Mouse (Mus musculus) layer of hippocampus, adult 9-10 months (tissue): Measurements from ENCODE around the gene Adcy9.
A peak's percentile ranks its signal among the peaks of the same experiment; 100 is the strongest.
"Not testable (repeated sequence)": the region's sequence is repeated elsewhere in the genome, so short reads cannot be mapped to it uniquely, and the experiment has no call there.

ENCODE experiments used
- DNase-seq: peaks from one replicate; pipeline ENCODE4 v3.0.0; 2022; ENCODE audit warnings: low spot score

Gene Adcy9

DNA sequence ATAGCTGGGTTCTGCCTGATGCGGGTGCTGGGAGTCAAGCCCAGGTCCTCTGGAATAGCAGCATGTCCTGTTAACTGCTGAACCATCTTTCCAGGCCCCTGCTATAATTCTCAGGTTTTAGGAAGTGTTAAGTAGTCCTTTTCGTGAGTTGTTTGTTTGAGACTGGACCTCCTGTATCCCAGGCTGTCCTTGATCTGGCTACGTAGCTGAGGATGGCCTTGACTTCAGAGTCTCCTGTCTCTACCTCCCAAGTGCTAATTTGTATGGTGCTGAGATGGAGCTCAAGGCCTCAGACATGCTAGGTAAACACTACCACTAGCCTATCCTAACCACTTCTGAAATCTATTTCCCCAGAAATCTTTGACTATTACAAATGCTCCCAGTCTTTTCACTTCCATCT lies 37.9 kb downstream of the Adcy9 start:
- DNase-seq, result no peak

DNA sequence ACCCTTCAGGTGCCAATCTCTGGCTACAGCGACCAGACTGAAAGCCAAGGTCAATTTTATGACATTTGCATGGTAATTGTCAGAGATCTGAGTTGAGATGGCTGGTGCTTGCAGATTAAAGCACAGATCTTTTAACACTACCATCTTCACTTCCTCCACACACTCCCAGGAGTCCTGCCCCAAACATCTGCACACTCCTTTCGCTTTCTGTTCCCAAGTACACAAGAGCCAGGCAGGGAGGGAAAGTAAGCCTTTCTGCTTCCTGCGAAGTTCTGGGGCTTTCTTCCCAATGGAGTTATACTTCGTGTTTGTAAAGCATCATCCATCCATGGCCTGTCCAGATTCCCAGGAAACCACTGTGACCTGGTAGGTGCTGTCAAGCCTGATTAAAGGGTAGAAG lies 38.8 kb downstream of the Adcy9 start:
- DNase-seq, result no peak

DNA sequence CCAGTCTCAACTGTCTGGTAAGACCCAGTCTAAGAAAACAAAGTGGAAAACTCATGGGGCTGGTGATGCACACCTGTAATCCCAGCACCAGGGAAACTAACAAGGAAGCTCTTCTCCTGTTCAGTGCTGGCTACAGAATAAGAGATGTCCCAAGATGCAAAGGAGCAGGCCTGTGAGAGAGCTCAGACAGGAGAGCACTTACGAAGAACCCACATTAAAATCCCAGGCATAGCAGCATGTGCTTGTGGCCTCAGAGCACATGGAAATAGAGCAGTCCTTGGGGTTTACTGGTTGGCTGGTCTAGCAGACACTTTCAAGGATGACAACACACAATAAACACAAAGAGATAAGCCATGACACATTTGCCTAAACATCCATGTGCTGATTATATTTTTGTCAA lies 41.5 kb downstream of the Adcy9 start:
- DNase-seq, result no peak

DNA sequence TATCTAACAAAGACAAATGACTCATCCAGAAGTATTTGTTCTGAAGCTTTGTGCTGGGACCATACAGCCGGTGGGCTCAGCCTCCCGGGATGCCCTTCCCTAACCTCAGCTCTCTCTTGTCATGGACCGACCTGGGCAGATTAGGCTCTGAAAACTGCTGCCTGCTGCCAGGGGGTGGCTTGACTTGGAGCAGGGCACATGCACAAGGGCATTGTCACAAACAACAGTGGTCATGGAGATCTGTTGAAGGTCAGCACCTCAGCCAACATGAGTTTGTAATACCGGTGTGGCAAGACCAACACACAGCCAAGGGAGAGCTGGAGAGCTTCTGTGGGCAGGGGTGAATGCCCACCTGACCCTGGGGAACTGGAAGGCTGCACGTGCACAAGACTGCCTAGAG lies 42.7 kb downstream of the Adcy9 start:
- DNase-seq, result no peak

DNA sequence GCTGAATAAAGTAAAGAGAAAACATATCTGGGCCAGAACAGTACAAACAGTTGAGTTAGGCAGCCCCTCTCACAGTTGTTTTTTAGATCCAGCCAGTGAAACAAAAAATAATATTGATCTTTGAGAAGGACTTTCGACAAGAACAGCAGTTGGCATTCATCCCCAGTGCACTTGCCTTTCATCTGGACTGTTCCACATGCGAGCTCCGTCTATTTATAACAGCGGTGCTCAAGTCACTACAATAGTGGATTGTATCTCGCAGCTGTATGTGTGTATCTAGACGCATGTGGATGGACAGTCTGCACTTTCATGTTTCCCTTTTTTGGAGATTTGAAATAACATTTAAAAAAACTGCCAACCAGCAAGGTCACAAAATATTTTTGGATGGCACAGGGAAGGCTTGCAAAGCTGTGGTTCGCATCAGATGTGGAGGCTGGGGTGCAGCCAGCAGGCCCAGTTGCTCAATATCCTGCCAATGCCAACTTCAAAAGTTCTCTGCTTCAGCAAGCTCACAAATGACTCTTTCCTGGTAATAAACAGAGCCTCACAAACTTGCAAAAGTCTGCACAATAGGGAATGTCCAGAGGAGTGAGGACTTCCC lies 45.4 kb downstream of the Adcy9 start:
- peak; percentile 54 for DNase-seq

DNA sequence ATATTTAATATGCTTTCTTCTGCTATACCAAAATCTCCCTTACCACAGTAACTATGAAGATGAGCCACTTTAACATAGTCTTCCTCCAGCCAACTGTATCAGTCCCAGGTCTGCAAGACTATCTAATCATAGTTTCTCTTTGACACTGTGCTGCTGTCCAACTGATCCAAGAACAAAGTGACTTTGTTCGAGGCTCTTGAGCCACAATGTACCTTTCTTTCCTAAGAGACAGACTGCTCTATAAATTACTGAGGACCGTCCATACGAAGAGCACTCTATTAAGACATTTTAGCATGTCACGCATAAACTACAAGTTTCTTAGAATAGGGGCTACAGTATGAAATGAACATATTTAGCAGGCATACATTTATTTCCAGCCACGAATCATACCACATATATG lies 46.0 kb downstream of the Adcy9 start:
- no peak for DNase-seq

DNA sequence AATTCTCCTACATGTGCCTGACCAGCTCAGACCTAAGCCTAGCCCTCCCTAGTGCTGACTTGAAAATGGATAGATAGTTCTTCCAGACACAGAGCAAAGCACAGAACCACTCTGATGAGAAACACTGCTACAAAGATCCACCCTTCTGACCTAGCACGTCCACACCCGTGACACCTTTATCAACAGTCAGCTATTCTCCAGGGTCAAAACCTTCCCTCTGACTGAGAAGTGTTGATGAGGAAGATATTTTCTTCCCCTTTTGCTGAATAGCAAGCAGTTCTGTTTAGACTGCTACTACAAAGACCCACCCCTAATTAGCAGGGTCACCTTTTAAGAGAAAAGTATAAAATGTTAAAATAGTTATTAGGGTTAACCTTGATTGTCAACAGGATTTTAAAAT lies 49.3 kb downstream of the Adcy9 start:
- DNase-seq, result no peak

DNA sequence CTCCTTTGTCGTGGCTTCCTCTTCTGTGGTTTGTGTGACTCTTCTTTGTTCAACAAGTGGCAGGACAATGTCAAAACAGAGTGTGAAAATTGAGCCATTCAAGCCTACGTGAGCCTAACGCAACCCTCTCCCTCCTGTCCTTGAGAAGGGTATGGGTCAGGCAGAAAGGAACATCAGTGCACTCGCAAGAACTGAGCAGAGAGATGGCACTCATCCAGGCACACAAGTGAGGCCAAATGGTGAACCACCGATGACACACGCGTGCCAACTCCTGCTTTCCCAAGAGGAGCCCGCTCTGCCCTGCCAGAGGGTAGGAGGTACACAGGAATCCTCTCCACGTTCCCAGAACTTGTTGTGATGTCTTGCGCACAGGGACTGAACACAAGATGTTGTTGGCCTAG lies 50.2 kb downstream of the Adcy9 start:
- DNase-seq, result no peak

DNA sequence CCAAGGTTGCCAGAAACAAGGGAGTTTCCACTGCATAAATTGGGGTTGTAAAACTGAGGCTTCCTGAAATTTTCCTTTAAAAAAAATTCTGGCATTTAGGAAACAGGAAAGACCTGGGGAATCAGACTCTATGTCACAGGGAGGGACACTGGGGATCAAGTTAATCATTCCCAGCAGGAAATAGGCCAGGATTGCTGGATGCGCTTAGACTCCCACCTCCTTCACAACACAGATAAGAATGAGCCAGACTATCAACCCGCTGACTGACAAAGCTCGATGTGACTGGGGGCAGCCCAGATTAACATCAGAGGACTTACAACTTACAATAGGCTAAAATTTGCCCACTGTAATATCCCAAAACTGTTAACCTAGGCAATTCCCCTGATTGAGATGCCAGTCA lies 52.4 kb downstream of the Adcy9 start:
- DNase-seq, result no peak

DNA sequence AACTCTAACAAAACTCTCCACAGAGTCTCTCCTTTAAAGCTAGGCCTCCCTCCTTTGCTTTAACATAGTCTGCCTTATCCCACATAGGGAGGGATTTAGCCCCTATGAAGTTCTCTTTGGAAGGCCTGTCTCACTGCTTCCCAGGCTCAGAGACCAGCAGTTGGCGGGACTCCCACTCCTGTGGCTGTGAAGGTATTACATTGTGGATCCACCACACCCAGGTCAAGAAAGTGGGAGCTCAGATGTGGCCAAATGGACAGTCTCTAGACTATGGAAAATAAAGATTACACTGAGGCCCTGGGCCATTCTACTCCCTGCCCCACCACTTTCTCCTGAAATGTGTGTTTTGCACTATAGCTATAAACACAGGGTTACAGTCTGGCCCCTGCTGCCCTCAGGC lies 53.0 kb downstream of the Adcy9 start:
- no peak for DNase-seq

DNA sequence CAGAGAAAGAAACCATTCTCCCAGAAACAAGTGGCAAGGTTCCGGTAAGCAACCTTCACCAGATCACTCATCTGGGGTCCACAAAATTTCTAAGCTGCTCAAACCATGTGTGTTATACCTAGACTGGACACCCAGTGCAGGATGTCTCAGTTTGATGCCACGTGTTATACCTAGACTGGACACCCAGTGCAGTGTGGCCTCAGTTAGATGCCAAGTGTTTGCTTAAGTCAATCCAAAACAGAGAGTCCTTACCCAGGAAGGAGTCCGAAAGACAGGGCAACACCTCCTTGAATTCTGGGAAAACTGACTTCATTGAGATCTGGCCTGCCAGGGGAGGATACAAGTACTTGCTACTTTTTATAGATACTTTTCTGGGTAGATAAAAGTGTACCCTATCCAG lies 53.6 kb downstream of the Adcy9 start:
- DNase-seq, result no peak

DNA sequence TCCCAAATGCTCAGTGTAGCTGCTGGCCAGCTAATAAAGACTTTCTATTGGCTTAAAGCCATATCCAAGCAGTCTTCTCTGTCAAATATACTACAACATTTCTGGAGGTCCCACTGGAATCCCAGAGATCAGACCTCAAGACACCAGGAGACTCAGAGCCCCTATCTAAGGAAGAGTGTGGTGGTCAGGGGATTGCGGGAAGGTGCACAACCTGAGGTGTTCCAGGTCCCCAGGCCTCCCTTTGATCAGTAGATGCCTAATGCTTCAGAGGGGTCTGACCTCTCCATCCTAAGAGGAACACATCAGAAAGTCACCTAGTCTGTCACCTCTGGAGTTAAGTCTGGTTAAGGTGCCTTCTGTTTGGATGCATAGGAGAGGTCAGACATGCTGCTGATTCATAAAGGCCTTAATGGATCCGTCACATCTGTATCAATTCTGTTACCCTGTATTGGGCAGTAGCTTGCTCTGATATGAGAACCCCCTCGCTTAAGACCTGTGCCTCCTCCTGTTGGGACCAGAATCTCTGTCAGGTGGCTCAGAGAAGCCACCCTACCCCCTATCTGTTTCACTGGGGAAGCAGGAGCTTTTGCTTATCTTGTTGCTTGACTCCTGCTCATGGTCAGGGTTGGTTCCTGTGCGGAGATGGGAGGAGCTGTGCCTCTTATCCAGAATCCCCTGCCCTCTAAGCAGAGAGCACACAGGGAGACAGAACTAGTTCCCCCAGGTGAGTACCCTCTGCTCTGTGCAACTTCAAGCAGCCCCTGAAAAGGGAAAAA lies 56.8 kb downstream of the Adcy9 start:
- DNase-seq, result no peak

DNA sequence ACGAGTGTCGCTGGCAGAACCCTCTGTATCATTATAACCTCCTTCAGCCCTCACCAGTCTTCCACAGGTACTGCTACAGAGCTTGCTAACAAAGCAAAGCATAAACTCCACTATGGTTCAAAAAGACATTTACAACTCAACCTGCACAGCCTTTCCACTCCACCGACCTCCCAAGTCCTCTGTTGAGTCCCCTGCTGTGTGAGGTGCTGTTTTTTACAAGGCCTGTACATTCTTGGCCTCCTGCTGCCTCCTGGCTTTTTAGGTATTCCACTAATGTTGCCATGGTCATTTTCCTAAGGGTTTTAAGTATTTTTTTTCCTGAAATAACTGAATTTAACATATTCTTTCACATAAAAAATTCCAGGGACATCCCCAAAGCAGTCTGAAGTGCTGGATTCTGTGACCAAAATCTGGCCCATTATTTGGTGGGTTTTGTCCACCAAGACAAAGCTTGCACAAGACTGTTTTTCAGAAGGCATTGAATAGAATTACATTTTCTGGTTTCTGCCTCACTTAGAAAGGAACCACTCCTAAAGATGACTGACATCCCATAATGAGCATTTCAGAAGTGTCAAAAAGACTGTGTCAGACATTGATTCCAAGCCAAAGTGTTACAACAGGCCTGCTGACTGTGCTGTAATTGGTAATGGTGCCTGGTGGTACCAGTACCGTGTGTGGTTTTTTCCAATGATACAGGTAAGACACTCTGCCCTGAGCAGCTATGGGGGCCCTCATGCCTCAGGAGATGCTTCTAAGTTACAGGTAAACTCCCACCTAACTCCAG lies 64.8 kb downstream of the Adcy9 start:
- DNase-seq, result no peak

DNA sequence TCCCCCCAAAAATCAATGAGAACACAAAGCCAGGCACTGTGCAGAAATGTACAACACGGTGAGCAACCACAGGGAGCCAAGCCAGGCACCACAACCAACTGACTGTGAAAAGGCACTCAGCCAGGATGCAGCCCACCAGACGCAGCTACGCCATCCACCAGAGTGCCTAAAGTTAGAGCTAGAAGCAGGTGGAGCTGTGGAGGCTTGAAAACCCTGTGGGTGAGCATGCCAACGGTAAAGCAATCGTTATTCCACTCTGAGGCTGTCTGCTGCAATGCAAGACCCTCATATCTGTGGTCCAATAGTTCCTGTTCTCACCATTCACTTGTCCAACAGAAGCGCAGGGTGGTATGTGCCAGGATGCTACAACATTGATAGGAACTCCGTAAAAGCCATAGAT lies 77.7 kb downstream of the Adcy9 start:
- DNase-seq, result peak; percentile 46

DNA sequence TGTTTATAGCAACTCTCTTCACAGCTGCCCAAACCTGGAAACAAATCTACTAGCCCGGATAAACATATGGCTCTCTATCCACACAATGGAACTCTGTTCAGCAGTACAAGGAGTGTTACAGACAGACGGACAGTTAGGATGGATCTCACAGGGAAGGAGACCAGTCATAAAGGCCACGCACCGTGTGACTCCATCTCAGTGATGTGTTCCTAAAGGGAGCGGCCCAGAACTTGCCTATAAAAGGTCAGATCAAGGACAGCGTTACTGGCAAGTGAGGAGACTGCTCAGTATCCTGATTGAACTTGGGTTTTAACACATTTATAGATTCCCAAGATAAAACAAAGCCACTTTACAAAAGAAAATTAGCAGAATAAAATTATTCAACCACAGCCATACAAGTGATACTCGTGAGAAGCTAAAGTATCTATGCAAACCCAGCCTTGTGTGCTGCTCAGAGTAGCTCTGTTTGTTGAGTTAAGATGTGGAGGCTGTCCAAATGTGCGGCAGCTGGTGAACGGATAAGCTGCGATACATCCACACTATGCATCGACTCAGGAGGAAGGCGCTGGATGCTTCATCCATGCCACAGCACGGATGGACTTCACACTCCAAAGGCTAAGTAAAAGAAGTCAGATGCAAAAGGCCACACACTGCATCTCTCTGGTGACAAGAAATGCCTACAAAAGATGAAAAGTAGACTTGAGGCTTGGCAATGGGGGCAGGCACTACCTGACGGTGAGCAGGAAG lies 78.8 kb downstream of the Adcy9 start:
- DNase-seq, result no peak

DNA sequence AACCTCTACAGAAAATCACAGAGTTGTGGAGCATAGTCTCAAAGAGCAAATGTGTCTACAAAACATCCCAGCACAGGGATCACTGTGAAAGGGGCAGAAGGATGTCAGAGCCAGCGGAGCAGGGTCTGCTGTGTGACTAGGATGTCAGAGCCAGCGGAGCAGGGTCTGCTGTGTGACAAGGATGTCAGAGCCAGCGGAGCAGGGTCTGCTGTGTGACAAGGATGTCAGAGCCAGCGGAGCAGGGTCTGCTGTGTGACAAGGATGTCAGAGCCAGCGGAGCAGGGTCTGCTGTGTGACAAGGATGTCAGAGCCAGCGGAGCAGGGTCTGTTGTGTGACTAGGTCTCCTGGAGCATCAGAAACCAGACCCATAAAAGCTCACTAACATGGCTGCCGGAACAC lies 81.1 kb downstream of the Adcy9 start:
- not testable (repeated sequence) for DNase-seq

DNA sequence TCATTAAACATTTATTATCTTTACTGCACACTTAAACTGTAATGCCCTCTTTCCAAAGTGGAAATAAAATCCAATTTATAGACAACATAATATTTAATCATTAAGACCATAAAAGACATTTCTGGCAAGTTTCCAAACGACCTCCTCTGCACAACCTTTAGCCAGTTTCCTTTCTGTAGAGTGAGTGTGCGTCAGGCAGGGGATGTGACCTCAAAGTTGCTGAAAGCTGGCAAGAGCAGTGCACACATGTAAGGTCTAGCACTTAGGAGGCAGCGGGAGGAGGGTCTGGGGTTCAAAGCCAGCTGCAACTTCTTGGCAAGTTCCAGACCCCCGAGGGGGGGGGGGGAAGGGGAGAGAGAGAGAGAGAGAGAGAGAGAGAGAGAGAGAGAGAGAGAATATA lies 83.0 kb downstream of the Adcy9 start:
- DNase-seq, result no peak

DNA sequence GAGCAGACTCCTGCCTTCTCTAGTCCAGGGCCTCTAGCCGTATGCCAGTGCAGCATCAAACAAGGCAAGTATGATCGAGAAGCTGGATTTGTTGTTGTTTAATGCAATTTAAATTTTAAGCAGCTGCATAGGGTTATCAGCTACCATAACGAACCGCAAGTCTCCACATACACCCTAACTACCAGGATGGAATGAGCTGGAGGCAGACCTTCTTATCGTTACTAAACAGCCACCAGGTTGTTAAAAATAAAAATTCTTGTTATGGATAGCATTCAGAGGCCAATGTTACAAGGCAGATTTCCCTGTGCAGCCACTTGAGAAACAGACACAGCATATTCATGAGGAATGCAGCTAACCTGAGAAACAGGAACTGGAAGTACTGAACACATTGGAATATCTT lies 86.5 kb downstream of the Adcy9 start:
- DNase-seq, result no peak

DNA sequence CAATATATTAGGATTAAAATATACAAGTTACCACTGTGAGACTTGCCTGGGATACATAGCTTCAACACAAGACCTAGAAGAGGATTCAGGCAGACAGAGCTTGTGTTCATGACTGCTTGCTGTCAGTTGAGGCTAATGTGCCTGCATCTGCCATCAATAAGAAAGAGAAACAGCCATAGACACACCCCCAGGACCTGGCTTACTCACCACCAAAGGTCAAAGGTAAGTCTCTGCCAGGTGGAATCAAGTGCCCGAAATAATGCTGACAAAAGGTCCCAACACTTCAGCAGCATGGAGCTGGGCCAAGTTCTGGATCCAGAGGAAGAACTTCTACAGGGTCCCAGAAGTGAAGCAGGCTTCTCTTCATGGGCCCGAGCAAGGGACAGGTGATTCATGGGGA lies 86.9 kb downstream of the Adcy9 start:
- DNase-seq, result no peak

DNA sequence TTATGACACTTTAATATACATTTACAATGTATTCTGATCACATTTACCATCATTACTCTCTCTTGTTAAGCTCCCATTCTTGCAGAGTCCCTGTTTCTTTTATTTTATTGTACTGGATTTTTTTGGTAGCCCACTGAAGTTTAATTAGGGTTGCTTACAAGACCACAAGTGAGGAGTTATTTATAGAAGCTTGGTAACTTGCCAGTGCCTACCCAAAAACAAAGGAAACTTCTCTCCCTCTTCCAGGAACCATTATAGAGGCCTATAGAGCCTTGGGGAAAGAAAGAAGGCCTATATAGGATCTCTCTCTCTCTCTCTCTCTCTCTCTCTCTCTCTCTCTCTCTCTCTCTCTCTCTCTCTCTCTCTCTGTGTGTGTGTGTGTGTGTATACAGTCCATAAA lies 93.2 kb downstream of the Adcy9 start:
- no peak for DNase-seq

DNA sequence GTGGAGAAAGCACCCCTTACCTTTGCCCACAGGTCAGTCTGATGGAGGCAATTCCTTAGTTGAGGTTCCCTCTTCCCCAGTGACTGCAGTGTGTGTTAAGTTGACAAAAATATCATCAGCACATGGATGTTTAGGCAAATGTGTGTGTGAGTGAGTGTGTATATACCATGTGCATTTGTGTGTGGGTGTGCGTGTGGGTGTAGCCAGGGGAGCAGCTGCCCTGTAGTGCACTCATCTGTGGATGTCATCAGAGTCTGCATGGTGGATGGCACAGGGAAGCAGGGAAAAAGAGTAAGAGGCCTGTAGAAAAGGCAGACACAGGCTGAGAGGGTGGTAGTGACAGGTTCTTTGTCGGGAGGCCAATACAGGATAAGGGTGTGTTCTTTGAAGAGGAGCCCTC lies 94.5 kb downstream of the Adcy9 start:
- DNase-seq, result no peak

DNA sequence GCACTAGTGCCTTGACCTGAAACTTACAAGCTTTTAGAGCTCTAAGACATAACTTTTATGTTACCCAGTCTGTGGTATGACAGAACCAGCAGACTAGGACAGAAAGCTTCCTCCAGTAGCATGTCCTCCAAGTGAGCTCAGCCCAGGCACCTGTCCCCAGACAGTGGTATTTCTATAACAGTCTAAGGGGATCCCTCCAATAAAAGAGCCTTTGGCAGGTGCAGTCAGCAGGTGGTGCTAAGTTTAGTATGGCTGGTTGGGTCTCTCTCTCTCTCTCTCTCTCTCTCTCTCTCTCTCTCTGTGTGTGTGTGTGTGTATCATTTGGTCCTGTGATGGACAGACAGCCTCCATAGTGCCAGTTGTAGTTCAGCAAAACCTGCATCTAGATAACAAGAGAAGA lies 95.3 kb downstream of the Adcy9 start:
- DNase-seq, result no peak

DNA sequence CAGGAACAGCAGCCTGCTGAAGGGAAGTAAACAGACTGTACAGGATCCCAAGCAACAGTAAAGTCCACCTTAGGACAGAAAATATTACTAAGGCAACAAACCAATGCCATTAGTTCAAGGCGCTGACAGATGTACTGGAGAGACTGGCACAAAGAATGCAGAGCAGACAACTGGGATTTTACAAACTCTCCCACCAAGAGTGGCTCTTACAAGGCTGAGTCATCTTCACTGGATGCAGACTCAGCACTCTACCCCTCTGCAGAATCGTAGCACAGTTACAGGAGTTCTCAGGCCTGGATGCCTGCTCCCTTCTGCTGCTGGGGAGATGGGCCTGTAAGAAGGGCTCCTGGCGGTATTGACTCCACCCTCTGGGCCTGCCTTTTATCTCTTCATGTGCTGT lies 99.4 kb downstream of the Adcy9 start:
- no peak for DNase-seq
